Mouse (Mus musculus) urinary bladder, postnatal 36 days (tissue): ENCODE data around the gene Gdf11.

Experiments
- DNase-seq, 2 experiments: peaks; one replicate each; pipeline ENCODE4 v3.0.0; 2022; ENCODE audit warnings: low spot score in 2 of 2, mixed read lengths in 1 of 2

The Gdf11 gene

DNA sequence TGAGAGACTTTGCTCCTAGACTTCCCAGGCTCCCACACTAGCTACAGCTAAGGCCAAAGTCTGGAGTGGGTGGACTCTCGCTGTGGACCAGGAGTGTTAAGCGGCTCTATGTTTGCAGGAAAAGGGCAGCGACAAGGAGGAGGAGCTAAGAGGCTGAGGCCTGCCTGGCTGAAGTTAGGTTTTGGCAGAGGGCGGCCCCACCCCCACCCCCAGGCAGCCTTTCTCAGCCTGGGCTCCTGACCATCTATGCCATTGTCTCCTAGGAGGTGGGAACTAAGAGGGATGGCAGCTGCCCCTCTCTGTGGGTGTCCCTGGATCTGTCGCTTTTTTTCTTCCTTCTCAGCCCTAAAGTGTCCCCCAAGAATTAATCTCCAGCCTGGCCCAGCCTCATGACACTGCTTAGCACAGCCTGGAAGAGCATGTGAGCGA is 27.7 kb upstream of the Gdf11 start:
- DNase-seq: no peak

DNA sequence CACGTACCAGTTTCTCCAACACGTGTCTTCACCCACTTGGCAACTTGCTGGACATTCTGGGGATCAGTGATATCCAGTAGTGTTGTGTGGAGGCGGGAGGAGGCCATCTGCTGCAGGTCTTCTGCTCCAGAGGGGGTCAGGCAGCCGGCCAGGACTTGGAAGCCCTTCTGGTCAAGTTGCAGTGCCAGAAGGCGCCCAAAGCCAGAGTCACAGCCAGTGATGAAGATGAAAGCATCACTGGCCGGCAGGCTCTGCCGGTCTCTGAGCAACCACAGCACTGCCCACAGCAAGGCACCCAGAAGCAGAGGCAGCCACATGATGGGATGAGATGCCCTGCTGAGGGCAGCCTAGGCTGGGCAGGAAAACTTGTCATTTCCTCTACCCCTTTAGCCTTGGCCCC is 26.7 kb upstream of the Gdf11 start:
- DNase-seq: no peak

DNA sequence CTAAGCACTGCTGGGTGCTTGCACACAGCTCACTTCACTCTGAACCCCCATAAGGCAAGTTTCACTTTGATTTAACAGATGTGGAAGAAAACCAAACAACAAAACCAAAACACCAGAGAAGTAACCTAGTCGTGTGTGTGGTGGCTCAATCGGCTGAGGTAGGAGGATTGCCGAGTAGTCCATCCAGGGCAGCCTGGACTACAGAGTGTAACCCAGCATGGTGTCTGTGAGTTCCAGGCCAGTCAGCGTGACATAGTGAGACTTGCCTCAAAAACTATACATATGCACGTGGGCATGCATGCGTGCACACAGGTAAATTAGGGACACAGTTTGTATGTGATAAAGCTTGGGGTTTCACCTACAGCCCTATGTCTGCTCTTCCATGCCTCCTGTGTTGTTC is 25.9 kb upstream of the Gdf11 start:
- no peak for DNase-seq

DNA sequence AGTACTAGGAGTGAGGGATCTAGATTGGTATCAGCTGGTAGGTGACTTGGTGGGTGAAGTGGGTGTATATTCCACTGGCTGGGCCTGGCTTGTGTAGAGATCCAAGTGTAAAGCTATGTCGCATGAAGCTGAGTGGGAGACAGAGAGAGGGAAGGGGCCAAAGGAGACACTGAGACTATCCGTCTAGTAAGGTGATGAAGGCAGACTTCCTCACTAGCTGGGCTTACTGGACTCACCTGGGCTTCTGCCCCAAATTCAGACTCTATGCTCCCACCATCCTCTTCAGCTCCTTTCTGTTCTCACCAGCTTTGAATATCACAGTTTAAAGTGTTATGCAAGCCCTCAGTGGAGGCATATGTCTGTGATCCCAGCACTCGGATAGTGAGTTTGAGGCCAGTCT is 25.1 kb upstream of the Gdf11 start:
- no peak for DNase-seq

DNA sequence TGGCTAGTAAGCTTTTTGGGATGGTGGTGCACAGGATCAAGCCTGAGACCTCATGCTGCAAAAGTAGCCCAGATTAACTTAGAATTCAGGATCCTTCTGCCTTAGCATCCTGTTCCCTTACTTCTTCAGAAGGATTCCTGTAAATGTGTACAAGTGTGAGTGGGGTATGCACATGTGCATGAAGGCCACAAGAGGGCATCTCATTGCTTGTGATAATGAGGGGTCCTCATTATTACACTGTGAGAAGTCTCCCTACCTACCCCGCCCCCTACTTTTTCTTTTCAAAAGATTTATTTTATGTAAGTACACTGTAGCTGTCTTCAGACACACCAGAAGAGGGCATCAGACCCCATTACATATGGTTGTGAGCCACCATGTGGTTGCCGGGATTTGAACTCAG is 24.0 kb upstream of the Gdf11 start:
- no peak for DNase-seq

DNA sequence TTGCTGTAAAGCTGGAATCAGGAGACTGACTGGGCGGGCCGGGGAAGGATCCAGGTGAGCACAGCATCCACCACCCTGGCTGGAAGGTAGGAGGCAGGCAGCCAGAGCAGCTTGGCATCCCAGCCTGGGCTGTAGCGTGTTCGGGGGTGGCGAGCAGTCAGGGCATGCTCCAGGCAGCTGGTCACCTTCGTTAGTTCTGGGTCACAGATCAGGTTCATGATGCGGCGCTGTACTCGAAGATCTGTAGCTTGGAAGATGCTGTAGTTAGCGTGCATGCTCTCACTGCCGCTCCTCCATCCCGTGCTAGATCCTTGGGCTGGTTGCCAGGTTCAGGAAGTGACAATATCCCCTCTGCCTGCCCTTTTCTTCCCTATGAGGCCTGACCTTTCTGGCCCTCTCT is 22.2 kb upstream of the Gdf11 start:
- no peak for DNase-seq

DNA sequence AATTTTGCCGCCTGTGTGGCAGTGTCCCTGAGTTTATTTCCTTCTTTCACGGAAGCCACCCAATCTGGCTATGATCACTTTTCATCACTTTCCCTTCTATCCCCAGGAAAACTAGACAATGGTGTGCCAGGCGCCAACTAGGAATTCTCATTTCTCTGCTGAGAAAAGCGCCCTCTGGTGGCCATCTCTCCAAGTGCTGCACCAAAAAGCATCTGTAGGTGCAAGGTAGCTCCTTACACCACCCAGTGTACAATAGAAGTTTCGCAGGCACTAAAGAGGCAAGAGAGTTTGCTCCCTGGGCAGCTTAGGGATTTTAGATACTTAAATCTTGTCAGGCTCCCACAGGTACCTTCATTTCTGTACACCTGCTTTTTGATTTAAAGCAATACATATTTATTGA is 21.7 kb upstream of the Gdf11 start:
- peak; percentile 78 to 85 for DNase-seq

DNA sequence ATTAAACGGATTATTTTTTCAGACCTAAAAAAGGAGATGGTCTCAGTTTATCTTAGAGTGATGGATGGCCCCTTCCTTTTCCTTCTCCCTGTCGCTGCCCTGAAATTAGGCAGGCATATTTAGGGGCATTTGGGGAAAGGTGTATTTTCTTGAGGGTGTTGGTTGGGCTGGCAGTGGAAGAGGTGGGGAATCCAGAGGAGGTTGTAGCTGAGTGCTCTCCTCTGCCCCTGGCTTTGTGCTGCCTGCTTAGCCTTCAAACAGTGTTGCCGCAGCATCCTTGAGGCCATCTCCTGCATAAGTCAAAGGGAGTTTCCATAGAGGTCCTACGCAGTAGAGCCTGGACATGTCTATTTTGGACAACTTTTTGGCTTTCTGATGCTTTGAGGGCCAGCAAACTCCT is 21.3 kb upstream of the Gdf11 start:
- DNase-seq: no peak

DNA sequence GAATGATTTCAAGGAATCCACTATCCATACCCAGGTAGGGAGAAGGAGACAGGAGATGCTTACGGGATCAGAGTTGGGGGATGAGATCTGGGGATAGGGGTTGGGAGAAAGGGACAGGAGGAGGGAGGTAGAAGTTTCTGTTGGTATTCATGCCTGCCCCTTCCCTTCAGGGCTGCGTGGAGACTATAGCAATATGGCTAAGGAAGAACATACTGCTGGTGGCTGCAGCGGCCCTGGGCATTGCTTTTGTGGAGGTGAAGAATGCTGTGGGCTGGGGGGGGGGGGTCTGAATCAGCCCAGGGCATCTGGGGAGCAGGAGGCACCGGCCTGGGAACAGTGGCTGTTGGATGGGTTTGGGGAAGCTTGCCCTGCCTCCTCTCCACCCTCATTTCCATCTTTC is 20.8 kb upstream of the Gdf11 start:
- DNase-seq: no peak

DNA sequence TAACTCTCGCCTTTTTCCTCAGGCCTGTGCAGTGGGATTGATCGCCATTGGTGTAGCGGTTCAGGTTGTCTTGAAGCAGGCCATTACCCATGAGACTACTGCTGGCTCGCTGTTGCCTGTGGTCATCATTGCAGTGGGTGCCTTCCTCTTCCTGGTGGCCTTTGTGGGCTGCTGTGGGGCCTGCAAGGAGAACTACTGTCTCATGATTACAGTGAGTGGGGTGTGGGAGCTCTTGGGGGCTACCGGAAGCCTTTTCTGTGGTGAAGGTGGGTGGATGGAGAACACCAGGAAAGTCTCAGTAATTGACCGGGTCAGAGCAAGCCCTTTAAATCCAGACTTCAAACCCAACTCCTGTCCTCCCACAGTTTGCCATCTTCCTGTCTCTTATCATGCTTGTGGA is 19.9 kb upstream of the Gdf11 start:
- no peak for DNase-seq

DNA sequence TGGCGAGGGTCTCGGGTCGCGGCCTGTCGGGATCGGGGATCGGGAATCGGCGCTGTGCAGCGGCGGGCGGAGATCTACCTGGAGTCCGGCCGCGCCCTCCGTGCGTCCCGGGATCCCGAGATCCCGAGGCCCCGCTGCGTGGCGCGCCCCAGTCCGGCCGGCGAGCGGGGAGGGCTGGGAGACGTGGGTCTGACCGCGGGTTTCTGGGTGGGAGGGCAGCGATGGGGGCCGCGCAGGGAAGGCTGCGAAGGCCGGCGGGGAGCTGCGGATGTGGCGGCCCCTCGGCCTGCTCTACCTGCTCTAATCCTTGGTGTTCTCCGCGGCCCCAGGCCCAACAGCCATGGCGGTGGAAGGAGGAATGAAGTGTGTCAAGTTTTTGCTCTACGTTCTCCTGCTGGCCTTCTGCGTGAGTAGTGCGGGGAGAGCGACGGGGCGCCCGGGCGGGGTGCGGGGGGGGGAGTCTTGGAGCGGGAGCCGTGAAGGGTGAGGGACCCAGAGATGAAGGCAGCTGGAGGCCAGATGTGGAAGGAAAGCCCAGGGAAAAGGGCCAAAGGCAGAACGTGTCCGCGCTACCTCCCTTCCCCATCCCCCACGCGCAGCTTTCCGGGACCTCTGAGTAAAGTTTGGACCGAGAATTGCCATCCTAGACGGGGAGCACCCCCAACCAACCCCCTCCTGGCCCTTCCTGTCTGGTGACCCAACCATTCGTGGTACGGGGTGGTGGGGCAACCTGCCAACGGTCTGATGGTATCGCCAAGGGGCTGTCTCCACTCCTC is 18.7 kb upstream of the Gdf11 start:
- DNase-seq: peak in 1 of 2 experiments; percentile 62

DNA sequence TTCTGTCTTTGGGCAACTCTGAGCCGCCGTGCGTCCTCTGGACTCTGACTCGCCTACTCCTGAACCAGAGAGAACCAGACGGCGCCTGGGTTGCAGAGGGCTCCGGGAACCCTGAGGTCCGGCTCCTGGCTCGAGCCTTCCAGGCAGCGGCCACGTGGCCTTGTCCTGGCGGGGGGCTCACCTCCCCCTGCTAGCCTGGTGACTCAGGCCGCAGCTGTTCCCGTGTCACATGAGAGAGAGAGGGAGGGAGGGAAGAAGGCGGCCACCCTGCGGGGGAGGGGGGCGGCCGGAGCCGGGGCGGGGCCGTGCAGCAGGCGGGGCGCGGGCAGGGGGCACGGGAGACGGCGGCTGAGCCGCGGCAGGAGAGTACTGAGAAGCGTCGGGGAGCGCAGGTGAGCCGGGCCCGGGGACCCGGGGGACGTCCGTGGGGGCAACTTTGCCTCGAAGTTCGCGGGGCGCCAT is 18.1 kb upstream of the Gdf11 start:
- peak; percentile 80 to 88 for DNase-seq

DNA sequence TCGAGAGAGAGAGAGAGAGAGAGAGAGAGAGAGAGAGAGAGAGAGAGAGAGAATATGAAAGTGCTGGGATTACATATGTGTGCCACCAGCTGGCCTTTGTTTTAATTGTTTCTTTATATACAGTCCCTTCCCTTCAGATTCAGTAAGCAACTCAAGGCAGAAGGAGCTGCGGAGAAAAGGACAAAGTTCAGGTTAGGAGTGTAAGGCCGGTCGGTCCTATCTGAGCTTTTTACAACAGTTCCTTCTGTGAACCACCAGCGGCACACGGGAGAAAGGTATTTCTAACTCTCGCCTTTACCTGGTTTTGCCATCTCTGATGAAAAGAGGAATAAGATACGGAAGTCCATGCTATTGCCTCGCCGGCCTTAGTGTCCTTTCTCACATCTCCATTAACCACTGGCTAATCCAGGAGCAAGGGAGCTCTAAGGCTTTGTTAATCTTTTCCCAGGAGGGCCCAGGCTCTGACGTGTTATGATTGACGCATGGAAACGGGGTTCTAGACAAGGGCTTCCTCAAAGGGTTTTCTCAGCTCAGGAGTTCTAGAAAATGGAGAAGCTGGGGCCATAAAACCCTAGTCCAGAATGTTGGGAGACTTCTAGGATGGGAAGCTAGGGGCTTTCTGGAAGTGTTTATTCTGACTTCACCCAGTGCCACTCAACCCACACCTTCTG is 17.4 kb upstream of the Gdf11 start:
- DNase-seq: no peak

DNA sequence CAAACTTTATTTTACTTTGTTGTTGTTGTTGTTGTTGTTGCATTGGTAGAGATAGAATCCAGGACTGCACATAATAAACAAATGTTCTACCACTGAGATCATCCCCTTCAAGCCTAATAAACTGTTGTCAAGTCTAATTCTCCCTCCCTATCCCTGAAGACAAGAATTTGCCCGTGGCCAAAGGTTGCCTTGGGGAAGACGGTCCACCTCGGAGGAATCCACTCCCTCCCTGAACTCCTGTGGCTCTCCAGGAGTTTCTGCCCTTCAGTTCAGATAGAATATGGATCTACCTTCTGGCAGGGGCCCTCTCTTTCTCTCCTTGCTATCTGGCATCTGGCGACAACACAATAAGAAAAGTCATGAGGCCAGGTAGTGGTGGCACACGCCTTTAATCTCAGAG is 13.3 kb upstream of the Gdf11 start:
- DNase-seq: no peak

DNA sequence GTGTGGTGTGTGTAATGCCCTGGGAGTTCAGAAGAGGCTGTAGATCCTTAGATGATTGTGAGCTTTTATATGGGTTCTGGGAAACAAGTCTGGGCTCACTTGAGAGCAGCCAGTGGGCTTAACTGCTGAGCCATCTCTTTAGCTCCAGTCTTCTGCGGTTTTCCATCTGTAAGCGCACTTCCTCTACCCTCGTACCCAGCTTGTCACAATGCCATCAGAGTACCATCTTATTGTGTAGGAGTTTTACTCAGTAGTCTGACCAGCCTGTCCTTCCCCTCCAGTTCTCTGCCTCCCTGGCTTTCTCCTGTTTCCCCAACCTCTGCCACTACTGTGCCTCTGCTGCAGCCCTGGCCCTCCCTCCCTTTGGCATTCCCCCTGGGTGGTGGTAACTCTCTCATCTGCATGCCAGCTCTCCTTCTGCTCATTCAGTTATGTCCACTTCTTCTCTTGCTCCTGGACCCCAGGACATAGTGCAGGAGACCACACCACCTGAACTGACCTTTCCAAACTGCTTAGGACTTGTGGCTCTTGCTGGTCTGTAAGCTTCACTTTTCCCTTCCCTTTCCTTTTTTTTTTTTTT is 11.0 kb upstream of the Gdf11 start:
- DNase-seq: no peak

DNA sequence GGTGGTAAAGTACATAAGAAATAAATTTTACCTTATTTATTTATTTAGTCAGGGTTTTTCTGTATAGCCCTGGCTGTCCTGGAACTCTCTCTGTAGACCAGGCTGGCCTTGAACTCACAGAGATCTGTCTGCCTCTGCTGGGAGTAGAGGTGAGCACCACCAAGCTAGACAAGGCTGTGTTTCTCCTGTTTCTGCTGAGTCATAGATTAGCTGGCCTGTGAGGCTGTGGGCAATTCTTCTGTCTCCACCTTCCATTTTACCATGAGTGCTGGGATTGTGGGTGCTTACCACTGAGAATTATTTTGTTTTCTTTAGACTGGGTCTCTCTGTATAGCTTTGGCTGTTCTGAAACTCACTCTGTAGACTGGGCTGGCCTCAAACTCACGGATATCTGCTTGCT is 9.9 kb upstream of the Gdf11 start:
- DNase-seq: no peak

DNA sequence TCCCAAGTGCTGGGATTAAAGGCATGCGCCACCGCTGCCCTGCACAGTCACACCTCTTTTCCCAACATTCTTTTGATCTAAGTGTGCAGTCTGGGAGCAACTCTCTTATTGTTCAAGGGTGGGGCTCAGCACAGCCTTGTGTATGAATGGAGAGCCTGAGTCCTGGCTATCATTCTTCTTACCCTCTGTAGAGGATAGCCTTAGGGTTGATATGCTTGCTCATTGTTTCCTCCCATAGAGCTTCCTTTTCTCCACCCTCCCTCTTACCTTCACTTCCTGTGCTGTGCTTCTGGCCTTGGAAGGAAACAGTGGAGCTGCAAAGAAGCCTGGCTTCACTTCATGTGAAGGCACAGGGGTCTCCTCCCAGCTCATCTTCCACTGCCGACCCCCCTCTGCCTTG is 9.2 kb upstream of the Gdf11 start, which contains the start of gene Cd63:
Cd63 (plus strand) TSS at position 292 of the 400 bp plus-strand sequence.
- no peak for DNase-seq

DNA sequence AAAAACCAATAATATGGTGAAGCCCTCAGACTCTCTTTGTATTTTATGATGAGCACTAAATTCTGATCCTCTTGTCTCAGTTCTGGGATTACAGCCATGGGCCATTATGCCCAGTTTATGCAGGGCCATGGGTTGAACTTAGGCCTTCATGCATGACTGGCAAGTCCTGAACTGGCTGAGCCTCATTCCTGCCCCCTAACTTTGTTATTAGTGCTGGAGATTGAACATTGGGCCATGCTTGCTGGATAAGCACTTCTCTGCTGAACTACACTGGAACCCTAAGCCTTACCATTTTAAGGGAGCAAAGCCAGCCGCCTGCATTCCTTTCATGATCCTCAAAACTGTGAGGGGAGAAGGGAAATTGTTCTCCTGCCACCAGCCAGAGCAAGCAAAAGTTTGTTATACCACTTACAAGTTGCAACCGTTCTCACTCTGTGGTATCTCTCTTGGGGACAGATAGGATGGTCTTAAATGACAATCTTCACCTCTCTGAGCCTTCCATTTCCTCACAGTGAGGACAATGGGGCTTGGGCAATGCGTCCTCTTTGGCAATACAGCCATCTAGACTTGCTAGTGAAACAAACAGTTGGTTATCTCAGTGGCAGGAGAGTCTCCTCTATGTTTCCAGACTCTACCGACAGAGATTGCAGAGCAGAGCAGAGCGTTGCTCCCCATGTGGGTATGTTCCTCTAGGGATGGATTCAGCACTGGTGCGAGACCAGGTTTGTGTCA is 8.4 kb upstream of the Gdf11 start:
- DNase-seq: no peak

DNA sequence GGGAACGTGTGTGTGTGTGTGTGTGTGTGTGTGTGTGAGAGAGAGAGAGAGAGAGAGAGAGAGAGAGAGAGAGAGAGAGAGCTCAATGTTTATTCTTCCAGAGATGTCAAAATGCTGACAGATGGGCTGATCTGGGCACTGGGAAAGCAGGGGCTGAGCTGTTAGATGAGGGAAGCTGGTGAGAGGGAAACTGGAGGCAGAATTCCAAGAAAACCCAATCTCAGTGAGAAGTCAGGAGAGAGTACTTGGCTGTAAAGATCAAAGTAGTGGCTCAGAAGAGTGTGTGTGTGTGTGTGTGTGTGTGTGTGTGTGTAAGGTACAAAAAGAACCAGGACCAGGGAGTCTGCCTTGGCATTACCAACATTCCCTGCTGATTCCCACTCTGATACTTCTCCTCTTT is 6.0 kb upstream of the Gdf11 start:
- no peak for DNase-seq

DNA sequence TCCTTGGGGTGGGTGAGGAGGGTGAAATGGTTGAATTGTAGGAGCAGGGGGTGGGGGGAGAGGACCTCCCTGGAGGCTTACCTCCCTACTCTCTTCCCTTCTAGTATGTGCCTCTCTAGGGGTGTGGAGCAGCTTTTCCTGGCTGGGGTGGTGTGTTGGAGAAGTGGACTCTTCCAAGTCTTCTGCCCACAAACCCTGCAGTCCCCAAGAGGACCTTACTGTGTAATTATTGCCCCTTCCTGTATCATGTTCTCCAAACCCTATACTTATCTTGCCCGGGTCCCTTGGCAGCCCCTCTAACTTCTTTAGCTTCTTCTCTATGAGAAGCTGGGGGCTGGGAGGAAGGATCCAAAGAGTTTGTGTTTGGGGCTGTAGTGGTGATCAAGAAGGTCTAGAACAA is 5.3 kb upstream of the Gdf11 start:
- DNase-seq: no peak

DNA sequence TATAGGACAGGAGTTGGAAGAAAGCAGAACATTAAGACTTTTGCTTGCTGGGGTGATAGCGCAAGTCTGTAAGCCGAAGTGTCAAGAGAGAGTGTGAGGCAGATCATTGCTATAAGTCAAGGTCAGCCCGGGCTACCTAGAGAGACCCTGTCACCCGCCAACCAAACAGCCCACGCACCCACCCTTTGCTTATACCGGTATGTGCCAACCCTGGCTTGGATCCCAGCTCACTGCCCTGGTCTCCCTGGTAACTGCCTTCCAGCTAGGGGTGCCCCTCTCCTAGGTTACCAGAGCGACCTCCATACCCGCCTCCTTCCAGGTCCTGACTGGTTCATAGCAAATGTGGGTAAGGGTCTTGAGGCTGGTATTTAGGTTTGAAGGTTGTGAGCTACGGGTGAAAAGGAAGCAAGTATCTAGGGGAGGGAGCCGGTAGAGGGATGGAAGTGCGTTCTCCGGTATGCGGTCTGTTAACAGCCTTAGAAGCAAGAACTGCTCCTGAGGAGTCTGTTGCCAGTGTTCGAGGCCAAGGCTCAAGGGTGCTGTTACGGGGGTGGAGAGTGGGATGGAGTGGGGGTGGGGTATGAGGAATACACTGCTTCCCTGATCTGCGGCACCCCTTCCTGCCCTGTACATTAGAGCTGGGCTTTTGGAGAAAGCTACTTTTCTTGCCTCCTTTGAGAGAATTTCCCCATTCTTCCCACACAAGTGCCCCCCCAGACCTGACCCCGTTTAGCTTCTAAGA is 4.6 kb upstream of the Gdf11 start:
- no peak for DNase-seq

DNA sequence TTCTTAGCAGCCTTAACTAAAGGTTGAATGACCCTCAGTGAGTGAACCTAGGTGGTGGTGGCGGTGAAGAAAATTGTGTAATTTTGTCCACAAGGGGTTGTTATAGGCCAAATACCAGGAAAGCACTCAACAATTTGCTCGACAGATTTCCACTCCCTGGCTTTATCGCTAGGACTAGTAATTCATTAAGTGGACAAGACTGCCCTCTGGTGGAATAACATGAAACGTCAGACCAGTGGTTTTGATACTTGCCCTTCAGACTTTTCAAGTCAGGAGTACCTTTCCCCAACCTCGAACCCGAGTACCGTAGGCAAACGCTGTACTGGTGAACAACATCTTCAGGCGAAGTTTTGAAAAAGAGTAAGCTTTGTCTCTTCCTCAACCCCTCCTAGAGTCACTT is 3.9 kb upstream of the Gdf11 start:
- peak in 1 of 2 experiments; percentile 62 for DNase-seq
